Mouse (Mus musculus) macrophage (primary cell): ENCODE measurements around the gene Gm10487. TPM values are rescaled to one million over a fixed set of nuclear protein-coding genes. Genes with fewer than 3 reads are reported as not detected.
"Not testable (repeated sequence)": the region's sequence is repeated elsewhere in the genome, so short reads cannot be mapped to it uniquely, and the experiment has no call there.

Experiments used
- H3K27ac ChIP-seq: fragments of 350-480 bp; formaldehyde crosslinking; 2 replicates; pipeline ENCODE4 v1.9.0; 2021
- H3K36me3 ChIP-seq: fragments of 350-480 bp; formaldehyde crosslinking; 2 replicates; pipeline ENCODE4 v1.9.0; 2021; ENCODE audit errors: inconsistent target
- H3K4me3 ChIP-seq: fragments of 350-480 bp; formaldehyde crosslinking; 2 replicates; pipeline ENCODE4 v1.9.0; 2021; ENCODE audit errors: inconsistent target
- H3K79me2 ChIP-seq: fragments of 350-480 bp; formaldehyde crosslinking; 2 replicates; pipeline ENCODE4 v1.9.0; 2021; ENCODE audit errors: inconsistent target
- WGBS: methylation state at CpG from one replicate; pipeline ENCODE4 v1.1.7; 2026; ENCODE audit warnings: inconsistent platforms; ENCODE audit not compliant: missing documents; 5-methylcytosine and 5-hydroxymethylcytosine counted together
- polyA plus RNA-seq: library from polyadenylated mRNA; stranded (reverse); fragments of 250-400 nt; gene quantifications from 3 replicates; pipeline ENCODE4 v1.2.4, GENCODE M21; 2018; ENCODE audit warnings: inconsistent platforms
- total RNA-seq, 78 experiments: library from RNA; depleted of rRNA; stranded (reverse); fragments of 250-400 nt; gene quantifications; 1 replicate in 9 of 78; 2 replicates in 24 of 78; 3 replicates in 43 of 78; 4 replicates in 2 of 78; pipeline ENCODE4 v1.2.4; 2018; ENCODE audit warnings: inconsistent platforms in 56 of 78

Gene Gm10487
- not detected for total RNA-seq (2018; cell fraction: chromatin; rRNA removed)
- total RNA-seq (2018; cell fraction: cytosol; rRNA removed), result not detected
- total RNA-seq (2018; cell fraction: nucleus; rRNA removed), result not detected
- polyA plus RNA-seq, result not detected in 3 replicates

DNA sequence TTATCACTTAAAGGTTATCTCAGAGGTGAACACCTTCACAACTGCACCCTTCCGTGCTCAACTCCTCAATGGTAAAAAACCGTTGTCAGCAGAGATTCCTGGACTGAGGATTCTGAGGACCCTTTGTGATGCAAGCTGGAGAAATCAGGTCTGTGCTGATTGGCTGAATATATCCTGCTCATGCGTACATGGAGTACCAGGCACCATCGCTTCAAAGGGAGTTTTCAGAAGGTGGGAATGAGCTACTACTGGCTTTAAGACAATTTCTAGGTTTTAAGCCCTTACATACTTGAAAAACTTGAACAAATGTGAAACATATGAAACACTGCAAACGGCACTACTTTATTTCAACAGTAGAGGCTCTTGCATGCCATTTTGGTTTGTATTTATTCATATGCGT, at the start of gene Gm10487:
TSS of gene Gm10487 (minus strand) at position 101 of the 400 bp plus-strand sequence.
- not testable (repeated sequence) for H3K36me3 ChIP-seq, H3K27ac ChIP-seq, H3K79me2 ChIP-seq, H3K4me3 ChIP-seq
- no CpG with 5 or more reads among the region's 6 CpGs for WGBS
